Mouse (Mus musculus) stomach, postnatal 0 days (tissue): ENCODE results near the gene Slc22a28. TPM values are rescaled to one million over a fixed set of nuclear protein-coding genes. Genes with fewer than 3 reads are reported as not detected.

Experiments
- polyA plus RNA-seq: library from polyadenylated mRNA; unstranded; fragments of >200 nt; fragmentation: Nextera tagmentation; extraction: Ambion mirVana; gene quantifications from 2 replicates; pipeline ENCODE4 v1.2.1, GENCODE M21; 2015

Slc22a28 gene
- polyA plus RNA-seq, 1 experiment from 2014 or later = not detected

Other genes starting within 250 kb of the Slc22a28 start
- gene Slc22a27, start 166.0 kb downstream of the Slc22a28 start, polyA plus RNA-seq = 0.06 and 0.07 TPM in 2 replicates
- gene Slc22a29, start 86.9 kb upstream of the Slc22a28 start, polyA plus RNA-seq = 0.21 and 0.53 TPM in 2 replicates